Comparison of ENCODE assay signal across 8 mouse cellular contexts in the genomic region with DNA sequence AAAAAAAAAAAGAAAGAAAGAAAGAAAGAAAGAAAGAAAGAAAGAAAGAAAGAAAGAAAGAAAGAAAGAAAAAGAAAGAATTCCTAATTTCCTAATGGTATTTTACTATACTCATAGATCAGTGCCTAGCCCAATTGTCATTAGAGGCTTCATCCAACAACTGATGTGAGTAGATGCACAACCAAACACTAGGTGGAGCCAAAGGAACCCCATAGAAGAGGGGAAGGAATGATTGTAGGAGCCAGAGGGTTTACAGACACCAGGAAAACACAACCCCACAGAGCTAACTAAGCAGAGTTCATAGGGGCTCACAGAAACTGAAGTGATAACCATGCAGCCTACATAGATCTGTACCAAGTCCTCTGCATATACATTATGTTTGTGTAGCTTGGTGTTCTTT. TPM values are rescaled to one million over a fixed set of nuclear protein-coding genes. Genes with fewer than 3 reads are reported as not detected.
DNase-seq lines count a peak whose midpoint lies in the region; ATAC-seq and TF ChIP-seq lines count a peak whose summit lies in the region.

No protein-coding gene starts in this region.

- peak; percentile 89 for ATAC-seq in frontal cortex, adult (ENCODE audit: low TSS enrichment)
- no peak for ATAC-seq in lung, embryonic 14.5 days (ENCODE audit: insufficient read depth)
- peak; percentile 71 for ATAC-seq in Patski

- H3K4me3 ChIP-seq in lung, embryonic 14.5 days (ENCODE audit: low read depth, low read length) = no peak overlapping the region
- H3K4me3 ChIP-seq in lung, adult 2 months (replicated peaks; ENCODE audit: extremely low read depth, low read depth, low read length) = no peak overlapping the region

- no peak for DNase-seq in frontal cortex, postnatal 10 days (ENCODE audit: low spot score in 2 of 2)
- DNase-seq in lung, embryonic 14.5 days = peak; percentile 58
- no peak for DNase-seq in lung, adult 2 months
- peak; percentile 1 for DNase-seq in Patski (ENCODE audit: low read depth, low spot score)
- DNase-seq in mesoderm, embryonic 11.5 days (ENCODE audit: low read depth, low spot score) = peak; percentile 21
- no peak for DNase-seq in ovary, adult 18-20 months (ENCODE audit: low spot score)
- DNase-seq in natural killer cell, adult 2 months (ENCODE audit: low spot score in 2 of 2) = no peak

- no peaks in the 10 kb centered on the region for H3K36me3 ChIP-seq in lung, embryonic 14.5 days (ENCODE audit: insufficient read depth)

- TF ChIP-seq CTCF in lung, embryonic 14.5 days (IDR thresholded peaks at IDR 0.05; ENCODE audit: low read depth) = peak; percentile 46
- no peak for TF ChIP-seq CTCF in lung, adult 2 months (IDR thresholded peaks at IDR 0.05; ENCODE audit: insufficient read depth, low read length)
- TF ChIP-seq CTCF in Patski (IDR thresholded peaks at IDR 0.05) = peak; percentile 67

- no peak overlapping the region for H3K4me2 ChIP-seq in lung, embryonic 14.5 days

- H3K4me1 ChIP-seq in lung, embryonic 14.5 days (ENCODE audit: insufficient read depth) = no peaks in the 10 kb centered on the region
- H3K4me1 ChIP-seq in lung, adult 2 months (ENCODE audit: control insufficient read depth, insufficient read depth, low read length) = no peaks in the 10 kb centered on the region

- CTCF ChIA-PET in Patski (lab: Charles Lee) = interaction anchor here (1.4 to 2.8 kb wide), 4 partner anchors 8 to 549 kb away, joined by 3 to 11 read pairs (median 6); no protein-coding TSS in a partner anchor

- POLR2A ChIA-PET in Patski (lab: Charles Lee) = no interaction called here

- in situ Hi-C loops in Patski (cut with MboI; ENCODE audit: low pct_unique_long_range_greater_than_20kb) = no loop called here

- no peaks in the 10 kb centered on the region for H3K27me3 ChIP-seq in lung, embryonic 14.5 days (ENCODE audit: insufficient read depth, low read length)
- peaks cover 26% of the 10 kb centered on the region for H3K27me3 ChIP-seq in Patski

- no peak for TF ChIP-seq POLR2A in lung, adult 2 months (IDR thresholded peaks at IDR 0.05; ENCODE audit: borderline replicate concordance, extremely low read depth, low read depth, low read length)

- H3K9me3 ChIP-seq in lung, embryonic 14.5 days (ENCODE audit: low read depth, low read length) = no peaks in the 10 kb centered on the region

- H3K9ac ChIP-seq in lung, embryonic 14.5 days = no peak overlapping the region

- no peak overlapping the region for H3K27ac ChIP-seq in lung, embryonic 14.5 days (ENCODE audit: low read depth)

RNA-seq across cellular contexts. Expression of gene Cox7b2, which starts 2.5 kb away (rescaled TPM):
- not detected in 2 replicates for polyA plus RNA-seq in lung, embryonic 14.5 days (2014; fragmentation: Nextera tagmentation; extraction: Ambion mirVana)
- not detected in 2 replicates for polyA plus RNA-seq in lung, adult 2 months (2012; rRNA removed)
- not detected for polyA plus RNA-seq in Patski (2021)

Comparison
In these comparisons a context has a peak if more than half of its experiments do, and no peak if none do; other contexts are left out.
1. DNase-seq: peak in lung, embryonic 14.5 days (single experiment), Patski (single experiment) and mesoderm, embryonic 11.5 days (single experiment); none in frontal cortex, postnatal 10 days (0 of 2), lung, adult 2 months (single experiment), ovary, adult 18-20 months (single experiment) and natural killer cell, adult 2 months (0 of 2).